In the genomic region with DNA sequence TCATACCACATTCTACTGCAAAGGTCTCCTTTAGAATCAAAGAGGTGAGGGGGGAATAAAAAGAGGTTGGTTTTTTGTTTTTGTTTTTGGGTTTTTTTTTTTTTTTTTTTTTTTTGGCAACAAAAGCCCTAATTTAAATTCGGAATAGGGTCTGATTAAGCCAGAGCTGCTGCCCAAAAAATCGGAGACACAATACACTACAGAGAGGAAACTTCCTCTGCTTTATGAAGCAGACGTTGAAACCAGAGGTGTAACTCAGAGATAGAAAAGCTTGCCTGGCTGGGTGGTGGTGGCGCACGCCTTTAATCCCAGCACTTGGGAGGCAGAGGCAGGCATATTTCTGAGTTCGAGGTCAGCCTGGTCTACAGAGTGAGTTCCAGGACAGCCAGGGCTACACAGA, we compare ENCODE assay signal across 3 mouse cellular contexts. TPM values are rescaled to one million over a fixed set of nuclear protein-coding genes. Genes with fewer than 3 reads are reported as not detected.
A peak's percentile ranks its signal among the peaks of the same experiment; 100 is the strongest.
DNase-seq lines count a peak whose midpoint lies in the region; TF ChIP-seq lines count a peak whose summit lies in the region.
"Not testable (repeated sequence)": the region's sequence is repeated elsewhere in the genome, so short reads cannot be mapped to it uniquely, and the experiment has no call there.

No protein-coding gene starts in this region.

- H3K27ac ChIP-seq in MEL (ENCODE audit: control insufficient read depth, low read depth, low read length), result peak overlapping the region; percentile 56
- H3K27ac ChIP-seq in layer of hippocampus, adult 2 months, result peak overlapping the region; percentile 83
- peak overlapping the region; percentile 86 for H3K27ac ChIP-seq in liver, adult 2 months (replicated peaks; ENCODE audit: insufficient read depth, low read depth, low read length)

- not testable (repeated sequence) for TF ChIP-seq EP300 in MEL (IDR thresholded peaks at IDR 0.05; ENCODE audit: low read depth in 1 of 2, low read length in 2 of 2)

- WGBS in liver, adult 2 months, result 28% methylated on average over 6 of the region's 6 CpGs

- peaks cover 3 to 38% of the 10 kb centered on the region in 2 experiments; a peak in 2 of 4 replicates for H3K36me3 ChIP-seq in MEL (ENCODE audit: control insufficient read depth in 1 of 2, insufficient read depth in 2 of 2, low read length in 2 of 2)
- H3K36me3 ChIP-seq in liver, adult 2 months (ENCODE audit: control insufficient read depth, insufficient read depth, low read length), result peaks cover 20% of the 10 kb centered on the region

- not testable (repeated sequence) for H3K79me2 ChIP-seq in MEL (ENCODE audit: control insufficient read depth, insufficient read depth, low read length, poor library complexity)
- H3K79me2 ChIP-seq in liver, adult 2 months (ENCODE audit: control insufficient read depth, insufficient read depth, low read length), result peaks cover 11% of the 10 kb centered on the region; the same call in 1 of the 2 replicates

- not testable (repeated sequence) for H3K27me3 ChIP-seq in MEL (ENCODE audit: control insufficient read depth in 1 of 2, insufficient read depth in 2 of 2, low read length in 2 of 2); liver, adult 2 months (ENCODE audit: control insufficient read depth, insufficient read depth, low read length)

- TF ChIP-seq CTCF in MEL (IDR thresholded peaks at IDR 0.05 in 2 of 3, conservative IDR thresholded peaks at IDR 0.05 in 1 of 3; ENCODE audit: control insufficient read depth in 1 of 3, insufficient read depth in 1 of 3, low read depth in 2 of 3, low read length in 3 of 3, poor library complexity in 1 of 3, severe bottlenecking in 1 of 3); layer of hippocampus, adult 2 months (conservative IDR thresholded peaks at IDR 0.05); liver, adult 2 months (IDR thresholded peaks at IDR 0.05; ENCODE audit: low read depth, low read length): not testable (repeated sequence)

- peak overlapping the region in 1 of 2 experiments; percentile 6; a peak in 1 of 4 replicates for H3K4me3 ChIP-seq in MEL (ENCODE audit: control insufficient read depth in 1 of 2, insufficient read depth in 1 of 2, low read depth in 2 of 2, low read length in 2 of 2)
- not testable (repeated sequence) for H3K4me3 ChIP-seq in layer of hippocampus, adult 2 months; liver, adult 2 months (ENCODE audit: insufficient read depth, low read depth, low read length)

- H3K9ac ChIP-seq in MEL (ENCODE audit: control insufficient read depth, low read depth, low read length, poor library complexity, severe bottlenecking), result peak overlapping the region; percentile 32; the same call in 1 of the 2 replicates
- H3K9ac ChIP-seq in liver, adult 2 months (ENCODE audit: low read depth, low read length), result not testable (repeated sequence)

- peaks cover 33 to 52% of the 10 kb centered on the region in 2 experiments for H3K4me1 ChIP-seq in MEL (ENCODE audit: control insufficient read depth in 1 of 2, insufficient read depth in 2 of 2, low read length in 2 of 2)
- H3K4me1 ChIP-seq in liver, adult 2 months (ENCODE audit: control insufficient read depth, insufficient read depth, low read length), result peaks cover 36% of the 10 kb centered on the region

- TF ChIP-seq POLR2A in MEL (IDR thresholded peaks at IDR 0.05; ENCODE audit: control insufficient read depth in 1 of 2, insufficient read depth in 1 of 2, low read depth in 1 of 2, low read length in 2 of 2, poor library complexity in 1 of 2); liver, adult 2 months (IDR thresholded peaks at IDR 0.05; ENCODE audit: extremely low read depth, insufficient read depth, low read length): not testable (repeated sequence)

- TF ChIP-seq RAD21 in MEL (IDR thresholded peaks at IDR 0.05; ENCODE audit: low read depth, low read length), result not testable (repeated sequence)

- H3K9me3 ChIP-seq in MEL (replicated peaks; ENCODE audit: insufficient read depth, low read length), result not testable (repeated sequence)

- DNase-seq in MEL (ENCODE audit: low read depth, low spot score), result peak; percentile 52
- DNase-seq in layer of hippocampus, adult 2 months (ENCODE audit: low spot score in 2 of 2); liver, adult 2 months (ENCODE audit: extremely low read depth, low read depth, low spot score): not testable (repeated sequence)

TF ChIP-seq in MEL, 35 proteins besides CTCF, POLR2A, EP300 and RAD21:
- TF ChIP-seq TBP (IDR thresholded peaks at IDR 0.05; ENCODE audit: low read depth, low read length), result peak; percentile 74
- peak; percentile 55; the same call in 1 of the 2 replicates for TF ChIP-seq ZNF384 (IDR thresholded peaks at IDR 0.05; ENCODE audit: low read depth, low read length)

RNA-seq across cellular contexts. Expression of gene Sec14l2, which starts 8.7 kb away (rescaled TPM):
- total RNA-seq in MEL (2012; rRNA removed), result 22.6 and 40.1 TPM in 2 replicates
- polyA plus RNA-seq in MEL (2012; ENCODE audit: insufficient read depth in 1 of 2, insufficient read length in 2 of 2, low read depth in 1 of 2, low replicate concordance in 2 of 2, missing spikeins in 1 of 2), result 10 to 100 TPM in 1 of 2 experiments, not detected in 1; 15.5 TPM
- total RNA-seq in layer of hippocampus, adult 2 months (2021), result 10 to 100 TPM; 62.8 to 67.6 TPM
- total RNA-seq in liver, adult 2 months (2014; rRNA removed), result 302 and 310 TPM in 2 replicates
- 349 and 371 TPM in 2 replicates for polyA plus RNA-seq in liver, adult 2 months (2012; rRNA removed)

RNA-seq across cellular contexts. Expression of gene Mtfp1, which starts 19.3 kb away (rescaled TPM):
- total RNA-seq in MEL (2012; rRNA removed), result 71.4 and 84.8 TPM in 2 replicates
- polyA plus RNA-seq in MEL (2012; ENCODE audit: insufficient read depth in 1 of 2, insufficient read length in 2 of 2, low read depth in 1 of 2, low replicate concordance in 2 of 2, missing spikeins in 1 of 2), result 10 to 100 TPM in 1 of 2 experiments, not detected in 1; 70.5 TPM
- 100 to 1,000 TPM; 115 to 119 TPM for total RNA-seq in layer of hippocampus, adult 2 months (2021)
- 16.6 and 23.4 TPM in 2 replicates for total RNA-seq in liver, adult 2 months (2014; rRNA removed)
- 39.2 and 41.5 TPM in 2 replicates for polyA plus RNA-seq in liver, adult 2 months (2012; rRNA removed)

RNA-seq across cellular contexts. Expression of gene Rnf215, which starts 20.5 kb away (rescaled TPM):
- 10.1 and 11.3 TPM in 2 replicates for total RNA-seq in MEL (2012; rRNA removed)
- 10 to 100 TPM in 1 of 2 experiments, not detected in 1; 13.2 TPM for polyA plus RNA-seq in MEL (2012; ENCODE audit: insufficient read depth in 1 of 2, insufficient read length in 2 of 2, low read depth in 1 of 2, low replicate concordance in 2 of 2, missing spikeins in 1 of 2)
- total RNA-seq in layer of hippocampus, adult 2 months (2021), result 10 to 100 TPM; 33.8 to 35.6 TPM
- 10.3 and 10.8 TPM in 2 replicates for total RNA-seq in liver, adult 2 months (2014; rRNA removed)
- polyA plus RNA-seq in liver, adult 2 months (2012; rRNA removed), result 11.3 and 13.1 TPM in 2 replicates

RNA-seq across cellular contexts. Expression of gene Ccdc157, which starts 45.6 kb away (rescaled TPM):
- 1.8 and 2.0 TPM in 2 replicates for total RNA-seq in MEL (2012; rRNA removed)
- polyA plus RNA-seq in MEL (2012; ENCODE audit: insufficient read depth in 1 of 2, insufficient read length in 2 of 2, low read depth in 1 of 2, low replicate concordance in 2 of 2, missing spikeins in 1 of 2), result 1 to 10 TPM in 1 of 2 experiments, not detected in 1; 2.9 TPM
- total RNA-seq in layer of hippocampus, adult 2 months (2021), result 10 to 100 TPM; 12.2 to 12.8 TPM
- 4.0 and 4.5 TPM in 2 replicates for total RNA-seq in liver, adult 2 months (2014; rRNA removed)
- polyA plus RNA-seq in liver, adult 2 months (2012; rRNA removed), result 6.5 and 9.3 TPM in 2 replicates

RNA-seq across cellular contexts. Expression of gene Sf3a1, which starts 45.6 kb away (rescaled TPM):
- total RNA-seq in MEL (2012; rRNA removed), result 64.9 and 77.0 TPM in 2 replicates
- 100 to 1,000 TPM in 1 of 2 experiments, 10 to 100 TPM in 1; 32.1 to 101 TPM for polyA plus RNA-seq in MEL (2012; ENCODE audit: insufficient read depth in 1 of 2, insufficient read length in 2 of 2, low read depth in 1 of 2, low replicate concordance in 2 of 2, missing spikeins in 1 of 2)
- 10 to 100 TPM; 72.3 to 74.1 TPM for total RNA-seq in layer of hippocampus, adult 2 months (2021)
- total RNA-seq in liver, adult 2 months (2014; rRNA removed), result 4.3 and 4.6 TPM in 2 replicates
- 10.0 and 12.2 TPM in 2 replicates for polyA plus RNA-seq in liver, adult 2 months (2012; rRNA removed)
